Mouse (Mus musculus): ENCODE measurements around the gene Pum1. TPM values are rescaled to one million over a fixed set of nuclear protein-coding genes. Genes with fewer than 3 reads are reported as not detected.
"Not testable (repeated sequence)": the region's sequence is repeated elsewhere in the genome, so short reads cannot be mapped to it uniquely, and the experiment has no call there.

Gene Pum1
- polyA plus RNA-seq, 1 experiment from 2014 or later: 52.7 TPM

- no peaks in the 10 kb centered on the region for H3K36me3 ChIP-seq (ENCODE audit: control insufficient read depth, insufficient read depth)
- ATAC-seq (replicated peaks; ENCODE audit: extremely low read depth, insufficient read depth, low FRiP score): no peak
- H3K9ac ChIP-seq (ENCODE audit: low read length): no peak overlapping the region
- H3K27ac ChIP-seq (ENCODE audit: low read length): no peak overlapping the region
- H3K4me2 ChIP-seq (ENCODE audit: low read depth, low read length): no peak overlapping the region
- no peaks in the 10 kb centered on the region for H3K4me1 ChIP-seq (ENCODE audit: control insufficient read depth, insufficient read depth, low read length)
- H3K9me3 ChIP-seq (replicated peaks; ENCODE audit: control insufficient read depth, low read length): no peaks in the 10 kb centered on the region
- 69% methylated on average over 1 of the region's 1 CpGs for WGBS
- H3K27me3 ChIP-seq (ENCODE audit: control insufficient read depth, insufficient read depth, low read length): no peaks in the 10 kb centered on the region
- no peak overlapping the region for H3K4me3 ChIP-seq (ENCODE audit: low read length)
Measured at GRCm38 (mm10) chr4:130645426-130645825, 17.7 kb upstream of the Pum1 start.

- Histone ChIP-seq H3K4me1 (ENCODE audit: control insufficient read depth, insufficient read depth, low read length) (no peaks in the 10 kb centered on the region), H3K4me2 (ENCODE audit: low read depth, low read length) (no peak overlapping the region), H3K27me3 (ENCODE audit: control insufficient read depth, insufficient read depth, low read length) (no peaks in the 10 kb centered on the region), H3K9ac (ENCODE audit: low read length) (no peak overlapping the region), H3K27ac (ENCODE audit: low read length) (no peak overlapping the region), H3K4me3 (ENCODE audit: low read length) (no peak overlapping the region), H3K9me3 (replicated peaks; ENCODE audit: control insufficient read depth, low read length) (no peaks in the 10 kb centered on the region), H3K36me3 (ENCODE audit: control insufficient read depth, insufficient read depth) (no peaks in the 10 kb centered on the region)
- WGBS: 77% methylated on average over 4 of the region's 4 CpGs
- no peak for ATAC-seq (replicated peaks; ENCODE audit: extremely low read depth, insufficient read depth, low FRiP score)
Measured at GRCm38 (mm10) chr4:130651286-130651685, 11.8 kb upstream of the Pum1 start.

- H3K4me2 ChIP-seq (ENCODE audit: low read depth, low read length): no peak overlapping the region
- no peaks in the 10 kb centered on the region for H3K27me3 ChIP-seq (ENCODE audit: control insufficient read depth, insufficient read depth, low read length)
- no peaks in the 10 kb centered on the region for H3K4me1 ChIP-seq (ENCODE audit: control insufficient read depth, insufficient read depth, low read length)
- no peaks in the 10 kb centered on the region for H3K9me3 ChIP-seq (replicated peaks; ENCODE audit: control insufficient read depth, low read length)
- no peaks in the 10 kb centered on the region for H3K36me3 ChIP-seq (ENCODE audit: control insufficient read depth, insufficient read depth)
- no peak overlapping the region for H3K27ac ChIP-seq (ENCODE audit: low read length)
- H3K4me3 ChIP-seq (ENCODE audit: low read length): no peak overlapping the region
- ATAC-seq (replicated peaks; ENCODE audit: extremely low read depth, insufficient read depth, low FRiP score): no peak
- no peak overlapping the region for H3K9ac ChIP-seq (ENCODE audit: low read length)
- WGBS: 52% methylated on average over 4 of the region's 4 CpGs
Measured at GRCm38 (mm10) chr4:130652546-130652945, 10.6 kb upstream of the Pum1 start.

GRCm38 (mm10) chr4:130657820-130658565, 5.1 kb upstream of the Pum1 start:
- H3K36me3 ChIP-seq (ENCODE audit: control insufficient read depth, insufficient read depth): no peaks in the 10 kb centered on the region
- H3K27ac ChIP-seq (ENCODE audit: low read length): no peak overlapping the region
- H3K27me3 ChIP-seq (ENCODE audit: control insufficient read depth, insufficient read depth, low read length): no peaks in the 10 kb centered on the region
- H3K9me3 ChIP-seq (replicated peaks; ENCODE audit: control insufficient read depth, low read length): no peaks in the 10 kb centered on the region
- H3K4me2 ChIP-seq (ENCODE audit: low read depth, low read length): no peak overlapping the region
- WGBS: 24% methylated on average over 1 of the region's 1 CpGs
- H3K9ac ChIP-seq (ENCODE audit: low read length): no peak overlapping the region
- no peak for ATAC-seq (replicated peaks; ENCODE audit: extremely low read depth, insufficient read depth, low FRiP score)
- no peaks in the 10 kb centered on the region for H3K4me1 ChIP-seq (ENCODE audit: control insufficient read depth, insufficient read depth, low read length)
- no peak overlapping the region for H3K4me3 ChIP-seq (ENCODE audit: low read length)

GRCm38 (mm10) chr4:130659470-130659869, 3.7 kb upstream of the Pum1 start:
- H3K4me1 ChIP-seq (ENCODE audit: control insufficient read depth, insufficient read depth, low read length): no peaks in the 10 kb centered on the region
- no peak for ATAC-seq (replicated peaks; ENCODE audit: extremely low read depth, insufficient read depth, low FRiP score)

GRCm38 (mm10) chr4:130660106-130660505, 3.0 kb upstream of the Pum1 start:
- WGBS: 78% methylated on average over 2 of the region's 2 CpGs
- H3K36me3 ChIP-seq (ENCODE audit: control insufficient read depth, insufficient read depth): no peaks in the 10 kb centered on the region
- no peak overlapping the region for H3K4me2 ChIP-seq (ENCODE audit: low read depth, low read length)
- peaks cover 4% of the 10 kb centered on the region for H3K4me1 ChIP-seq (ENCODE audit: control insufficient read depth, insufficient read depth, low read length)
- H3K9me3 ChIP-seq (replicated peaks; ENCODE audit: control insufficient read depth, low read length): no peaks in the 10 kb centered on the region
- ATAC-seq (replicated peaks; ENCODE audit: extremely low read depth, insufficient read depth, low FRiP score): no peak
- H3K4me3 ChIP-seq (ENCODE audit: low read length): no peak overlapping the region
- H3K9ac ChIP-seq (ENCODE audit: low read length): no peak overlapping the region
- no peak overlapping the region for H3K27ac ChIP-seq (ENCODE audit: low read length)
- H3K27me3 ChIP-seq (ENCODE audit: control insufficient read depth, insufficient read depth, low read length): no peaks in the 10 kb centered on the region

More at GRCm38 (mm10) chr4:130659470-130659869, 3.7 kb upstream of the Pum1 start:
- Histone ChIP-seq H3K27ac (ENCODE audit: low read length) (no peak overlapping the region), H3K9ac (ENCODE audit: low read length) (no peak overlapping the region), H3K36me3 (ENCODE audit: control insufficient read depth, insufficient read depth) (no peaks in the 10 kb centered on the region), H3K9me3 (replicated peaks; ENCODE audit: control insufficient read depth, low read length) (no peaks in the 10 kb centered on the region), H3K4me2 (ENCODE audit: low read depth, low read length) (no peak overlapping the region), H3K27me3 (ENCODE audit: control insufficient read depth, insufficient read depth, low read length) (no peaks in the 10 kb centered on the region), H3K4me3 (ENCODE audit: low read length) (no peak overlapping the region)
- 91% methylated on average over 6 of the region's 6 CpGs for WGBS

- H3K4me3 ChIP-seq (ENCODE audit: low read length): no peak overlapping the region
- no peak for ATAC-seq (replicated peaks; ENCODE audit: extremely low read depth, insufficient read depth, low FRiP score)
Measured at GRCm38 (mm10) chr4:130661151-130661550, 2.0 kb upstream of the Pum1 start.

GRCm38 (mm10) chr4:130662305-130662704, 816 bp upstream of the Pum1 start:
- H3K27me3 ChIP-seq (ENCODE audit: control insufficient read depth, insufficient read depth, low read length); H3K9ac ChIP-seq (ENCODE audit: low read length); H3K4me3 ChIP-seq (ENCODE audit: low read length); H3K36me3 ChIP-seq (ENCODE audit: control insufficient read depth, insufficient read depth); ATAC-seq (replicated peaks; ENCODE audit: extremely low read depth, insufficient read depth, low FRiP score); H3K27ac ChIP-seq (ENCODE audit: low read length); H3K4me2 ChIP-seq (ENCODE audit: low read depth, low read length); H3K9me3 ChIP-seq (replicated peaks; ENCODE audit: control insufficient read depth, low read length): not testable (repeated sequence)
- peaks cover 14% of the 10 kb centered on the region for H3K4me1 ChIP-seq (ENCODE audit: control insufficient read depth, insufficient read depth, low read length)
- 82% methylated on average over 1 of the region's 1 CpGs for WGBS

More at GRCm38 (mm10) chr4:130661151-130661550, 2.0 kb upstream of the Pum1 start:
- Histone ChIP-seq H3K4me2 (ENCODE audit: low read depth, low read length) (no peak overlapping the region), H3K9ac (ENCODE audit: low read length) (no peak overlapping the region), H3K9me3 (replicated peaks; ENCODE audit: control insufficient read depth, low read length) (no peaks in the 10 kb centered on the region), H3K27me3 (ENCODE audit: control insufficient read depth, insufficient read depth, low read length) (no peaks in the 10 kb centered on the region), H3K4me1 (ENCODE audit: control insufficient read depth, insufficient read depth, low read length) (peaks cover 9% of the 10 kb centered on the region), H3K27ac (ENCODE audit: low read length) (no peak overlapping the region), H3K36me3 (ENCODE audit: control insufficient read depth, insufficient read depth) (no peaks in the 10 kb centered on the region)
- 86% methylated on average over 3 of the region's 3 CpGs for WGBS

GRCm38 (mm10) chr4:130663810-130664401, 785 bp downstream of the Pum1 start:
- Histone ChIP-seq H3K9me3 (replicated peaks; ENCODE audit: control insufficient read depth, low read length) (no peaks in the 10 kb centered on the region), H3K4me1 (ENCODE audit: control insufficient read depth, insufficient read depth, low read length) (peaks cover 24% of the 10 kb centered on the region), H3K27ac (ENCODE audit: low read length) (peak overlapping the region; percentile 95), H3K4me2 (ENCODE audit: low read depth, low read length) (peak overlapping the region; percentile 70), H3K9ac (ENCODE audit: low read length) (peak overlapping the region; percentile 86), H3K27me3 (ENCODE audit: control insufficient read depth, insufficient read depth, low read length) (no peaks in the 10 kb centered on the region), H3K36me3 (ENCODE audit: control insufficient read depth, insufficient read depth) (no peaks in the 10 kb centered on the region), H3K4me3 (ENCODE audit: low read length) (peak overlapping the region; percentile 73)
- peak; percentile 14; the same call in 1 of the 2 replicates for ATAC-seq (replicated peaks; ENCODE audit: extremely low read depth, insufficient read depth, low FRiP score)
- WGBS: 0% methylated on average over 22 of the region's 22 CpGs

All from heart, embryonic 16.5 days (tissue).